Mouse (Mus musculus) limb, embryonic 15.5 days (tissue): ENCODE measurements around the gene Ano4. TPM values are rescaled to one million over a fixed set of nuclear protein-coding genes. Genes with fewer than 3 reads are reported as not detected.
"Not testable (repeated sequence)": the region's sequence is repeated elsewhere in the genome, so short reads cannot be mapped to it uniquely, and the experiment has no call there.

Source experiments
- ATAC-seq: fragments of 200-750 bp; cut with Nextera tagmentation; 2 replicates; pipeline ENCODE4 v1.8.0; 2017; ENCODE audit warnings: low read depth, moderate TSS enrichment; ENCODE audit not compliant: insufficient number of reproducible peaks, low FRiP score, low TSS enrichment
- H3K27ac ChIP-seq: fragments of 300-500 bp; sonication (generic); 2 replicates; pipeline ENCODE4 v1.5.1; 2015; ENCODE audit warnings: moderate library complexity, mild to moderate bottlenecking, inconsistent platforms
- H3K27me3 ChIP-seq: fragments of 300-500 bp; sonication (generic); 2 replicates; pipeline ENCODE4 v1.6.1; 2015; ENCODE audit warnings: inconsistent platforms
- H3K36me3 ChIP-seq: fragments of 300-500 bp; sonication (generic); 2 replicates; pipeline ENCODE4 v1.6.1; 2015; ENCODE audit warnings: inconsistent platforms
- H3K4me1 ChIP-seq: fragments of 300-500 bp; sonication (generic); 2 replicates; pipeline ENCODE4 v1.6.1; 2015; ENCODE audit warnings: inconsistent platforms
- H3K4me2 ChIP-seq: fragments of 300-500 bp; sonication (generic); 2 replicates; pipeline ENCODE4 v1.6.1; 2015; ENCODE audit warnings: mild to moderate bottlenecking, inconsistent platforms
- H3K4me3 ChIP-seq: fragments of 300-500 bp; sonication (generic); 2 replicates; pipeline ENCODE4 v1.5.1; 2015; ENCODE audit warnings: mild to moderate bottlenecking, inconsistent platforms
- H3K9ac ChIP-seq: fragments of 300-500 bp; sonication (generic); 2 replicates; pipeline ENCODE4 v1.6.1; 2015; ENCODE audit warnings: inconsistent platforms
- H3K9me3 ChIP-seq: fragments of 300-500 bp; sonication (generic); 2 replicates; pipeline ENCODE4 v1.6.1; 2016; ENCODE audit warnings: inconsistent platforms
- WGBS: fragments of 180-500 bp; shearing (Covaris S2); methylation state at CpG from one replicate; pipeline ENCODE4 v1.1.7; 2015; 5-methylcytosine and 5-hydroxymethylcytosine counted together
- polyA plus RNA-seq: library from polyadenylated mRNA; unstranded; fragments of >200 nt; fragmentation: Nextera tagmentation; extraction: Ambion mirVana; gene quantifications from 2 replicates; pipeline ENCODE4 v1.2.1, GENCODE M21; 2015

Gene Ano4
- polyA plus RNA-seq, 1 experiment from 2014 or later = 1.0 TPM

DNA sequence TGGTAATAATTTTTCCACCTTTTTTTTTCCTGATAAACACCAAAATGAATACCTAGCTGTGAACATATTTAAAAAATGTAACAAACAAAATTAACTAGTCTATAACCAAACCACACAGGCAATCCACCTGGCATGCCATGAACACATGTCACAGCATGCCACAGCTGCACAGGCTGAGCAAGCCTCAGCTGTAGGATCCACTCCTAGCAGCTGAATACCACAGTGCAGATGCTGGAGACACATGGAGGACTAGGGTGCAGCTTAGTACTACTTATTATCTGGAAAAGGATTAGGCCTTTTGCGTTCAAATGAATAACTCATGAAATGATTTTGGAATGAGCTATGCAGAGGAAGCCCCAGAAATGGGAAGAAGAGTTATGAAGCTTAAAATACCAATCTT is 233.6 kb downstream of the Ano4 start:
- no peaks in the 10 kb centered on the region for H3K4me1 ChIP-seq
- ATAC-seq = no peak
- no peak overlapping the region for H3K4me2 ChIP-seq
- WGBS = 66% methylated on average over 1 of the region's 1 CpGs
- no peaks in the 10 kb centered on the region for H3K36me3 ChIP-seq
- H3K27ac ChIP-seq = no peak overlapping the region
- no peak overlapping the region for H3K4me3 ChIP-seq
- H3K27me3 ChIP-seq = no peaks in the 10 kb centered on the region
- H3K9me3 ChIP-seq = no peaks in the 10 kb centered on the region
- no peak overlapping the region for H3K9ac ChIP-seq

DNA sequence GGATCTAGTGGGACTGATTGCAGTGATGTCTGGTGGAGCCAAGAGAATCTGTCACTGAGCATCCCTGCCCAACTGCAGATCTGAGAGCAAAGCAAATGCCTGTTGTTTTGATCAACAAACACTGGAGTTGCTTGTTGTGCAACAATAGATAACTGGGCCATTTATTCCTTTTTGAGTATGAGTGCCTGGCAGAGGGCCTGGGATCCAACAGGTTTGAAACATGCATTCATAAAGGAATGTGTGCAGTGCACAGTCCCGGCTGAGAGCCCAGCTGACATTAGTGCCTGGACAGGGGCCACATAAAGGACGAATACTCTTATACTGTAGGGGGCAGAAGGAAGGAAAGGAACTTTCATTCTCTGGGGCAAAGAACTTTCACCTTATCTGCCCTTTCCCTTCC is 241.0 kb downstream of the Ano4 start:
- WGBS = 59% methylated on average over 2 of the region's 2 CpGs

GRCm38 (mm10) chr10:89102025-89102424 is 242.5 kb downstream of the Ano4 start:
- no peak for ATAC-seq

More for the DNA sequence above, 241.0 kb downstream of the Ano4 start:
- Histone ChIP-seq H3K36me3 (no peaks in the 10 kb centered on the region), H3K27ac (no peak overlapping the region), H3K4me2 (no peak overlapping the region), H3K4me3 (no peak overlapping the region), H3K27me3 (no peaks in the 10 kb centered on the region), H3K9ac (no peak overlapping the region), H3K4me1 (peaks cover 4% of the 10 kb centered on the region; the same call in 1 of the 2 replicates), H3K9me3 (no peaks in the 10 kb centered on the region)
- no peak for ATAC-seq

DNA sequence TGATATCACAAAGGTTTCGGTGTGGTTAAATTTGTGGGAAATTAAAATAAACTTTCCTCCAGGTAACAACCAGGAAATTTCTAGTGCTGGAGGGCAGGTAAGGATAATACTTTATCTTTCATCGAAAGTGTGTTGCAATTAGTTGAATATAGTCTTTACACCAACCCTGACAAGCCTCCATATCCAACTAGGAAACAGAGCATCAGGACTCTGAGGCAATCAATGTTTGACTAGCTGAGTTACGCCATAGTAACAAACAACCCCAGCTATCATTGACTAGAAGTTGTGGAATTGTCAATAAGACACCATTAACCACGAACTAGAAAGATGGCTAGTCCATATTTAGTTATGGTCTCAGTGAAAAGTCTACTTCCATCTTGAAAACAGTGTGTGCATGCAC is 246.4 kb downstream of the Ano4 start:
- Histone ChIP-seq H3K4me2 (no peak overlapping the region), H3K4me3 (no peak overlapping the region), H3K36me3 (no peaks in the 10 kb centered on the region), H3K9ac (no peak overlapping the region), H3K27me3 (no peaks in the 10 kb centered on the region), H3K9me3 (no peaks in the 10 kb centered on the region), H3K4me1 (peaks cover 4% of the 10 kb centered on the region; the same call in 1 of the 2 replicates), H3K27ac (no peak overlapping the region)
- 76% methylated on average over 4 of the region's 4 CpGs for WGBS
- no peak for ATAC-seq

More at GRCm38 (mm10) chr10:89102025-89102424, 242.5 kb downstream of the Ano4 start:
- WGBS = 11% methylated on average over 7 of the region's 7 CpGs
- Histone ChIP-seq H3K9me3 (no peaks in the 10 kb centered on the region), H3K27ac (no peak overlapping the region), H3K27me3 (no peaks in the 10 kb centered on the region), H3K4me2 (no peak overlapping the region), H3K4me3 (no peak overlapping the region), H3K4me1 (peaks cover 4% of the 10 kb centered on the region; the same call in 1 of the 2 replicates), H3K36me3 (no peaks in the 10 kb centered on the region), H3K9ac (no peak overlapping the region)

GRCm38 (mm10) chr10:89092350-89093040 is 252.1 kb downstream of the Ano4 start:
- no peak overlapping the region for H3K4me2 ChIP-seq
- no peaks in the 10 kb centered on the region for H3K4me1 ChIP-seq
- no peaks in the 10 kb centered on the region for H3K9me3 ChIP-seq
- no peaks in the 10 kb centered on the region for H3K27me3 ChIP-seq
- 64% methylated on average over 9 of the region's 9 CpGs for WGBS
- no peak overlapping the region for H3K27ac ChIP-seq
- H3K36me3 ChIP-seq = no peaks in the 10 kb centered on the region
- H3K4me3 ChIP-seq = no peak overlapping the region
- no peak overlapping the region for H3K9ac ChIP-seq
- ATAC-seq = no peak

DNA sequence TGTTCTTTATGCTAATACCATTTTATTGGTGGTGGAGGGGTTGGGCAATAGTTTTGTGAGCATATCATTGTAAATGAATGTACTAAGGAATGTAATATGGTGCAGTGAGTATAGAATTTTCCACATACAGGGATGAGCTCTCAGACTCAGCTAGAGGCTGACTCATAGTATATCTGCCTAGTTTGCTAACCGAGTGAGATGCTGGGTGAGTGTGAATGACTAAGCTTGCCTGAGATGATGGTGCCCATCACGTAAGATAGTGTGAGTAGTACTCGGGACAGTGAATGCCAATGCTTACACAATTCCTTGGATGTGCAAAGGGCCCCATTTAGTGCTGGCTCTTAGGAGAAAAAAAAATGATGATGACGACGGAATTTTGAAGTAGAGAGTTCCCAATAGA is 267.1 kb downstream of the Ano4 start:
- Histone ChIP-seq H3K36me3 (no peaks in the 10 kb centered on the region), H3K9ac (no peak overlapping the region), H3K4me1 (no peaks in the 10 kb centered on the region), H3K4me2 (no peak overlapping the region), H3K4me3 (no peak overlapping the region), H3K27me3 (no peaks in the 10 kb centered on the region), H3K9me3 (no peaks in the 10 kb centered on the region), H3K27ac (no peak overlapping the region)
- WGBS = 83% methylated on average over 5 of the region's 5 CpGs
- ATAC-seq = no peak

GRCm38 (mm10) chr10:89055891-89056290 is 288.7 kb downstream of the Ano4 start:
- no peak for ATAC-seq
- Histone ChIP-seq H3K9ac (no peak overlapping the region), H3K27ac (no peak overlapping the region), H3K4me3 (no peak overlapping the region), H3K36me3 (no peaks in the 10 kb centered on the region), H3K4me1 (no peaks in the 10 kb centered on the region), H3K4me2 (no peak overlapping the region), H3K9me3 (no peaks in the 10 kb centered on the region), H3K27me3 (no peaks in the 10 kb centered on the region)
- WGBS = 83% methylated on average over 3 of the region's 3 CpGs

DNA sequence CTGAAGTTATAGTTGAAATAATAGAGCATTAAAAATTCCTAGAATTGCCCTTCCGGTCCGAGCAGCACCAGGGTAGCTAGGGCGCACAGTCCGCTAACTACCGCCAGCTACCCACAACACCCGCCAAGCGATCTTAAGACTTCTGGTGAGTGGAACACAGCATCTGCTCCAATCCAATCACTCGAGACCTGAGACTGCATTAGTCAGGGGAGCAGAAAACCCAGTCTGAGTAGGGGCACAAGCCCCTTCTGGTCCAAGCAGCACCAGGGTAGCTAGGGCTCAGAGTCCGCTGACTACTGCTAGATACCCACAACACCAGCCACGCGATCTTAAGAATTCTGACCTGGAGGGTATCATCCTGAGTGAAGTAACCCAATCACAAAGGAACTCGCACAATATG is 299.6 kb downstream of the Ano4 start:
- not testable (repeated sequence) for H3K27me3 ChIP-seq, H3K4me2 ChIP-seq, H3K36me3 ChIP-seq, H3K27ac ChIP-seq, H3K4me3 ChIP-seq, ATAC-seq, H3K9me3 ChIP-seq, H3K9ac ChIP-seq, H3K4me1 ChIP-seq
- WGBS = 90% methylated on average over 12 of the region's 12 CpGs

DNA sequence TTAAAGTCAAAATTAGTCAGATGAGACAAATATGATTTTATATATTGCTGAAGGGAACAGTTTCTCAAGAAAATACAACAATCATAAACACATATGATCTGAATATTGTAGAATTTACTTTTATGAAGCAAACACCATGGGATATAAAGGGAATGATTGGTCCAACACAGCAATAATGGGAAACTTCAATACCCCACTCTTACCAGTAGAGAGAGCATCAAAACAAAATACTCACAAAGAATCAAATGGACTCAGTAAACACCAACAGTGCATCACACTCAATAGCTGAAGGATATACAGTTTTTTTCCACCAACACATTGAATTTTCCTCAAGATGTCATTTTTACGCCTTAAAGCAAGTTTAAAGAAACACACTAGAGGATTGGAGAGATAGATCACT is 300.4 kb downstream of the Ano4 start:
- H3K9ac ChIP-seq = no peak overlapping the region
- no peak for ATAC-seq
- no peak overlapping the region for H3K4me3 ChIP-seq
- no peak overlapping the region for H3K4me2 ChIP-seq
- no peaks in the 10 kb centered on the region for H3K27me3 ChIP-seq
- no peaks in the 10 kb centered on the region for H3K4me1 ChIP-seq
- 80% methylated on average over 1 of the region's 1 CpGs for WGBS
- H3K36me3 ChIP-seq = no peaks in the 10 kb centered on the region
- H3K27ac ChIP-seq = no peak overlapping the region
- H3K9me3 ChIP-seq = no peaks in the 10 kb centered on the region

DNA sequence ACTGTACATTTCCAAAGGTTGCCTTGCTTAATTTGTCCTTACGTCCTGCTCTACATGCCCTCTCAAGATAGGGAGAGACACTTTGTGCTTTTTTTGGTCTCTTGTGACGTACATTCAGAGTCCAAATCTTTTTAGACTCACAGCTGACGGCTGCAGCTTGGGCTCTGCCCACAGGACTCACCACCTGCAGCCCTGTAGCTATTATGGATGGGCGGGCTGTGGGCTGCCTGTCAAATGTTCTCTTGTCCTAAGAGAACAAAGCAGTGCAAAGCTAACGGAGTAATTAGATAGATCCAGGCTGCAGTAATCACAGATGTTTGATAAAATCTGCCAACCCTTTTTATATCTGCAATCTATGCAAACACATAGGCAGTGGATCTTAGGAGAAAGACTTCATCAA is 325.6 kb downstream of the Ano4 start:
- Histone ChIP-seq H3K36me3 (no peaks in the 10 kb centered on the region), H3K4me1 (no peaks in the 10 kb centered on the region), H3K4me3 (no peak overlapping the region), H3K4me2 (no peak overlapping the region), H3K27me3 (no peaks in the 10 kb centered on the region), H3K27ac (no peak overlapping the region), H3K9ac (no peak overlapping the region), H3K9me3 (no peaks in the 10 kb centered on the region)
- no peak for ATAC-seq
- 56% methylated on average over 5 of the region's 5 CpGs for WGBS

DNA sequence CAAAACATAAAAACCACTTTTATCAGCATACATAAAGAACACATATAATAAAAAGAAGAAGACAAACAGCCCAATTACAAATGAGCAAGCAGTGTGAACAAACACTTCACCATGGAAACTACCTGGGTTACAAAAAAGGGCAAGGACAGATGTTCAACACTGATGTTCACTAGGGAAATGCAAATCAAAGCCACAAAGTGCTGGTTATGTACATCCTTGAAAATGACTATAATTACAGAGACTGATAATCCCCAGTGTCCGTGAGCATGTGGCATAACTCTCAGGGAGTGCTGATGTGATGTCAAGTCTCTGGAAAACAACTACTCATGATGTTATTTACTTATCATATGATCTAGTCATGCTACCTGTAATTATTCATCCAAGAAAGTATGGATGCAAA is 336.3 kb downstream of the Ano4 start:
- no peaks in the 10 kb centered on the region for H3K36me3 ChIP-seq
- 70% methylated on average over 1 of the region's 1 CpGs for WGBS
- H3K9ac ChIP-seq = no peak overlapping the region
- ATAC-seq = no peak
- H3K4me2 ChIP-seq = no peak overlapping the region
- H3K27me3 ChIP-seq = no peaks in the 10 kb centered on the region
- H3K4me3 ChIP-seq = no peak overlapping the region
- H3K9me3 ChIP-seq = no peaks in the 10 kb centered on the region
- no peak overlapping the region for H3K27ac ChIP-seq
- no peaks in the 10 kb centered on the region for H3K4me1 ChIP-seq

- Histone ChIP-seq H3K27ac (no peak overlapping the region), H3K9me3 (no peaks in the 10 kb centered on the region), H3K4me2 (no peak overlapping the region), H3K36me3 (no peaks in the 10 kb centered on the region), H3K9ac (no peak overlapping the region), H3K4me1 (no peaks in the 10 kb centered on the region), H3K4me3 (no peak overlapping the region), H3K27me3 (no peaks in the 10 kb centered on the region)
- 76% methylated on average over 3 of the region's 3 CpGs for WGBS
- no peak for ATAC-seq
Measured at GRCm38 (mm10) chr10:89004518-89004917, 340.0 kb downstream of the Ano4 start.

DNA sequence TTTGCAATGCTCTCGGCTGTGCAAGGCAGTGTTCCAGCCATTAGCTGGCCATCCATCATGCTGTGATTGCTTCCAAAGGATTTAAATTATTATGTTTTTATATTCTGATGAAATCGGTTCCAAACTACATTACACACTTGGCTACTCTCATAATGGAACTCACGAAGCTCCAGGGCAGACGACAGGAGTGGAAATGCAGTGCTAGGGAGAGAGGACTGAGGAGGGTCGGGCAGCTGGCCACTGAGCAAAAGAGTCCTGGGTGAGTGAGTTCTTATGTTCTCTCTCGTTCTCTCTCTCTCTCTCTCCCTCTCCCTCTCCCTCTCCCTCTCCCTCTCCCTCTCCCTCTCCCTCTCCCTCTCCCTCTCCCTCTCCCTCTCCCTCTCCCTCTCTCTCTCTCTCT is 357.6 kb downstream of the Ano4 start:
- Histone ChIP-seq H3K9me3 (no peaks in the 10 kb centered on the region), H3K27me3 (no peaks in the 10 kb centered on the region), H3K27ac (no peak overlapping the region), H3K4me1 (no peaks in the 10 kb centered on the region), H3K36me3 (no peaks in the 10 kb centered on the region), H3K4me3 (no peak overlapping the region), H3K9ac (no peak overlapping the region), H3K4me2 (no peak overlapping the region)
- WGBS = 52% methylated on average over 6 of the region's 6 CpGs
- ATAC-seq = no peak
